Mouse (Mus musculus) cerebellum, adult (tissue): ENCODE measurements around the gene Npas3.
A peak's percentile ranks its signal among the peaks of the same experiment; 100 is the strongest.
"Not testable (repeated sequence)": the region's sequence is repeated elsewhere in the genome, so short reads cannot be mapped to it uniquely, and the experiment has no call there.

ENCODE experiments used
- ATAC-seq: cut with Nextera tagmentation; 2 replicates; pipeline ENCODE4 v1.9.2; 2017; ENCODE audit warnings: mild to moderate bottlenecking, moderate library complexity, mixed read lengths; ENCODE audit not compliant: insufficient number of reproducible peaks, low FRiP score, low TSS enrichment

Npas3 gene

GRCm38 (mm10) chr12:53248101-53248727, at the start of gene Npas3:
TSS of gene Npas3 (plus strand) at chr12:53248677.
- no peak for ATAC-seq

GRCm38 (mm10) chr12:53217141-53217540, 31.3 kb upstream of the Npas3 start:
- ATAC-seq = no peak

GRCm38 (mm10) chr12:53222742-53223141, 25.7 kb upstream of the Npas3 start:
- ATAC-seq = no peak

GRCm38 (mm10) chr12:53227356-53227755, 21.1 kb upstream of the Npas3 start:
- ATAC-seq = no peak

- ATAC-seq = no peak
These were observed 19.1 kb upstream of the Npas3 start for GRCm38 (mm10) chr12:53229419-53229818.

GRCm38 (mm10) chr12:53246181-53246580, 2.3 kb upstream of the Npas3 start:
- ATAC-seq = no peak

- ATAC-seq = no peak
These were observed 1.6 kb upstream of the Npas3 start for GRCm38 (mm10) chr12:53246581-53247490.

GRCm38 (mm10) chr12:53247491-53248035, 914 bp upstream of the Npas3 start:
- ATAC-seq = no peak

GRCm38 (mm10) chr12:53248796-53249195, 319 bp downstream of the Npas3 start:
- ATAC-seq = no peak

- ATAC-seq = no peak
These were observed 3.3 kb downstream of the Npas3 start for GRCm38 (mm10) chr12:53251701-53252181.

- no peak for ATAC-seq
These were observed 3.7 kb downstream of the Npas3 start for GRCm38 (mm10) chr12:53252213-53252571.

- peak; percentile 57 for ATAC-seq
These were observed 4.3 kb downstream of the Npas3 start for GRCm38 (mm10) chr12:53252572-53253422.

GRCm38 (mm10) chr12:53253461-53254159, 5.1 kb downstream of the Npas3 start:
- ATAC-seq = no peak

GRCm38 (mm10) chr12:53254160-53254480, 5.6 kb downstream of the Npas3 start:
- ATAC-seq = no peak

GRCm38 (mm10) chr12:53274502-53274901, 26.0 kb downstream of the Npas3 start:
- ATAC-seq = not testable (repeated sequence)

GRCm38 (mm10) chr12:53277393-53277792, 28.9 kb downstream of the Npas3 start:
- ATAC-seq = no peak

- no peak for ATAC-seq
These were observed 41.9 kb downstream of the Npas3 start for GRCm38 (mm10) chr12:53290341-53290740.

GRCm38 (mm10) chr12:53290846-53291245, 42.4 kb downstream of the Npas3 start:
- no peak for ATAC-seq

GRCm38 (mm10) chr12:53292010-53292409, 43.5 kb downstream of the Npas3 start:
- ATAC-seq = no peak
